Mouse (Mus musculus) ovary, adult 18-20 months (tissue): Measurements from ENCODE around the gene Atp6v0b.
A peak's percentile ranks its signal among the peaks of the same experiment; 100 is the strongest.

Experiments
- DNase-seq: peaks from one replicate; pipeline ENCODE4 v3.0.0; 2022; ENCODE audit warnings: low spot score, mixed read lengths

The Atp6v0b gene

GRCm38 (mm10) chr4:117871787-117872186 lies 15.3 kb downstream of the Atp6v0b start:
- no peak for DNase-seq

GRCm38 (mm10) chr4:117870437-117870836 lies 16.7 kb downstream of the Atp6v0b start:
- no peak for DNase-seq

- DNase-seq, result no peak
Measured at GRCm38 (mm10) chr4:117869317-117869716, 17.8 kb downstream of the Atp6v0b start.

GRCm38 (mm10) chr4:117867823-117868222 lies 19.3 kb downstream of the Atp6v0b start:
- no peak for DNase-seq

DNA sequence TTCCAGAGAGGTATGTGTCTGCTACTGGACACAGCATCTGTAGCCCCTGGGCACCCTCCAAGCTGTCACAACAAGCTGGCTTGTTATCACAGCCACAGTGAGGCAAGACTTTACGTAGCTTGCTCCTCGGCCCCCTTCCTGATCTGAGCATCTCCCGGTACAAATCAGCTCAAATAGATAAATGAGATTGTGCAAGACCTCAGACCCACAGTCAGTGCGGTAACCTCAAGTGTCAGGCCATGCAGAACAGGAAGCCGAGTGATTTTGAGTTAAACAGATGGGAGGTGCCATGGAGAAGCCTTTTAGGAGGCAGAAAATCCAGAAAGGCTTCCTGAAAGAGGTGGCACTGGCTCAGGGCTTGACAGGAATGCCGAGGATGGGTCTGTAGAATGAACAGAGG lies 20.1 kb downstream of the Atp6v0b start:
- DNase-seq, result no peak

- DNase-seq, result peak; percentile 87
Measured at GRCm38 (mm10) chr4:117866083-117866482, 21.1 kb downstream of the Atp6v0b start.

DNA sequence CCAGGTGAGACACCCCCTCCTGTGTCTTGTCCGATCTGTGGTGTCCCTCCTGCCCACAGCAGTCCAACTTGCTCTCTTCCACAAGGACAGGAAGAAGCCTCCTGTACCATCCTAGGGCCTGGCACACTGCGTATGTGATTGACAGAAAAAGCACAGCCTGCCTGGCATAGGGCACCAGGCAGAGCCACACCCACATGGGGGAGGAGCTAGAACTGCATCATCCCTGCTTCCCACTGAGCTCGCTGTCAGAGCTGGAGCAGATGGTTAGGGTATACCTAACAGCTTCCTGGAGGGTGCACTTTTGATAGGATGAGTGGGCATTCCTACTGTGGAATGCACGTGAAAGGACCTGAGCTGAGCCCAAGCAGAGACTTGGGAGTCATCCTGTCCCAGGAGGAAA lies 24.3 kb downstream of the Atp6v0b start:
- no peak for DNase-seq

GRCm38 (mm10) chr4:117860570-117860969 lies 26.6 kb downstream of the Atp6v0b start:
- no peak for DNase-seq

DNA sequence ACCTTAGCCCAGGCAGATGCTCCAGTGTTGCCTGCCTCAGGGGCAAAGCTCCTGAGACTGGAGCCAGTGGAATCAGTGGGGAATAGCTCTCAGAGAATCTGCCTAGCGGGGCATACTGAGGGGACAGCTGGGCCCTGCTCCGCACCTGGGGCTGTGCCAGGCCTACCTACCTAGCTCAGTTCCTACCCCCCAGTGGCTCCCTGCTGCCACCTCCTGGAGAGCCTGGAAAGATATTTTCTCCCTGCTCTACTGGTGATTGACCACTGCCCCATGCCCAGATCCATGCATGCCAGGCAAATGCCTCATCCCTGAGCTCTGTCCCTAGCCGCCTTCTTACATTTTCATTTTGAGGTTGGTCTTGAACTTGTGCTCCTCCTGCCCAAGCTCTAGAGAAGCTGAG lies 28.3 kb downstream of the Atp6v0b start:
- no peak for DNase-seq

DNA sequence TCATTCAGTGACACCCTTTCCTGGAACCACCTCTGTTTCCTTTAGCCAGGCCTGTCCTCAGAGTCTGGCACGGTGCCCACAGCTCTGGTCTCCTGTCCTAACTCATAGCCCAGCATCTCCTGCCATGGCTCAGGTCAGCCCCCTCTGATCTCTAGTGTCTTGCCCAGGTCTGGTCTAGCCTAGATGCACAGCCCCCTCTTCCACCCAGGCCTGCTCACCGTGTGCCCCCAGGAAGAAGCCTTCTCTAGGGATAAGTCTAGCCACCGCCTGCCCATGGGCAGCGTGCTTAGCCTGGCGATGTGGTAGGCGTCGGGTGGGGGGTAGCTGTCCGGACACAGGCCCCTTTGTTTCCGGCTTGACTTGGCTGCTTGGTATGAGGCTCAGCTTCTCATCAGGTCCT lies 32.0 kb downstream of the Atp6v0b start:
- no peak for DNase-seq

GRCm38 (mm10) chr4:117852152-117852868 lies 34.8 kb downstream of the Atp6v0b start:
- no peak for DNase-seq

- DNase-seq, result no peak
Measured at GRCm38 (mm10) chr4:117850871-117851270, 36.3 kb downstream of the Atp6v0b start.

DNA sequence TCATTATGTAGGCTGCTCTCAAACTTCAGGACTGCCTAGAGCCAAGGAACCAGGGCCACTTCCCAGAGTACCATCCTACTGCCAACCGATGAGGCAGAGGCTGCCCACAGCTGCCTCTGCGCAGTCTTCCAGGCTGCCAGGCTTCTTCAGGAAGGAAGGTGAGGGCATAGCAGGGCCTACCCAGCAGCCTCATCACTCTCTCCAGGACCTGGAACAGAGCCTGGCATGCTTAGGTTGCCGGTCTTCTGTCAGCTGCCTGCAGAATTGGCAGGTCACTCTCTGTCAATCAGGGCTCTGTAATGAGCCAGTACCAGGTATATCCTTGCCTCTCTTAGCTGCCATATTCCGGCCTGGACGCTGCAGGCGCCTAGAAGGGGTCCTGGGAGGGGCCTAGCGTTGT lies 37.0 kb downstream of the Atp6v0b start:
- no peak for DNase-seq

DNA sequence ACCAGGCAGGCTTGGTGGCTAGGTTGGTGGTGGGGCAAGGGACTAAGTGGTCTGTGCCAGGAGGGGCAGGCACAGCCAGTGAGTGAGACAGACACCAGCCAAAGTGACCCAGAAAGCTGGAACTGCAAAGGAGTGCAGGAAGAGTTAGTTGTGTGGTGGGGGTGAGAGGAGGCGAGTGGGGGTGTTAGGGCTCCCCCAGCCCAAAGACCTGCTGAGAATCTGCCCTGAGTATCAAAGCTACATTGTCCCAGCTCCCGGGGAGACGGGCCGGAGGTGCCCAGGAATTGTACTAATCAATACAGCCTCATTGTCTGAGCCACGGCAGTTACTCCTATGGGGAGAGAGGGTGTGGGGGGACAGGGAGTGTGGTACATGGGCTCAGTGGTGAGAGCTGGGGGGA lies 37.6 kb downstream of the Atp6v0b start:
- no peak for DNase-seq

DNA sequence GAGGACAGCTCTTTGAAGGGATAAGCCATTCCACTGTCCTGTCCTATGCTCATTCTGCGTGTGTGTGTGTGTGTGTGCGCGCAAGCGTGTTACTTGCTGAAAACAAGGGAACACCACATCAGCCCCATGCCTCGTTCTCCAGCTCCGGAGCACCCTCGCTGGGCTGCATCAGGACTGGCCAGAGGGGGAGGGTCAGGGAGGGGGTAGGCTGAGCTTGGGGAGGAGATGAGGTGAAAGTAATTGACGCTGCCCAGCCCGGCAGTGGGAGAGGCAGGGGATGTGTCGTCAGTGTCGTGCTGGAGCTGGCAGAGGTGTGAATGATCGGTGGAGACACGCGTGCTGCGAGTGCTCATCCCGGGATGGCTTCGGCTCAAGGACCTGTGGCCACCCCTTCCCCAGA lies 38.1 kb downstream of the Atp6v0b start:
- no peak for DNase-seq

GRCm38 (mm10) chr4:117847011-117847410 lies 40.1 kb downstream of the Atp6v0b start:
- no peak for DNase-seq

DNA sequence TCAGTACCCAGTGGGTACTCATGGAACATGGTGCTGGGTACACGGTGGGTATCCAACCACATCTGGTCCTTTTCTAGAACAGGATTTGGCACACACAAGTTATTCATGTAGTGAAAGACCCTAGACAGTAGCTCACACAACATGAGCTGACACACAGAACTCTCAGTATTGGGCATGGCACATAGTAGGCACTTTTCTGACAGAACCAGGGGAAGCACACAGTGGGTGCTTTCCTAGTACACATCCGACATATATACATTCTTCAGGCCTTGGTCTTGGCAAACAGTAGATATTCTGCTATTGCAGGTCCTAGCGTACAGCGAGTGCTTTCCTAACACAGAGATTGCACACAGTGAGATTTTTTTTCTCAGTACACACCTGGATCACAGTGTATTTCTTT lies 40.9 kb downstream of the Atp6v0b start:
- DNase-seq, result no peak

DNA sequence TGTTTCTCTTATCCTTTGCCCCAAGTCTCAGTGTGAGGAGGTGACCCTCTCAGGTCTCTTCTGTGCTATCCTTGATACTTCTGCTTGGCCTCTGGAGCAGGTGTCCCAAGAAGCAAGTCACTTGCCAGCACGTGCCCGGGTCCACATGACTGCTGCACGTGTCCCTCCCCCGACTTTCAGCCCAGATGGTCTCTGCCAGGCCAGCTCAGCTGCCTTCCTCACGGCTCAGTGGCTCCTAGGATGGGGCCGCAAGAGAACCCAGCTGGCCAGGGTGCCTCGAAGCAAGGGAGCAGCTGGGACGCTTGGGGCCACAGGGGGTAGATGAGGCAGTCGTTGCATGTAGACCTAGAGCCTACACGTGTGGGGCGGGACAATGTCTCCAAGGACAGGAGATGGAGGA lies 41.8 kb downstream of the Atp6v0b start:
- DNase-seq, result no peak

DNA sequence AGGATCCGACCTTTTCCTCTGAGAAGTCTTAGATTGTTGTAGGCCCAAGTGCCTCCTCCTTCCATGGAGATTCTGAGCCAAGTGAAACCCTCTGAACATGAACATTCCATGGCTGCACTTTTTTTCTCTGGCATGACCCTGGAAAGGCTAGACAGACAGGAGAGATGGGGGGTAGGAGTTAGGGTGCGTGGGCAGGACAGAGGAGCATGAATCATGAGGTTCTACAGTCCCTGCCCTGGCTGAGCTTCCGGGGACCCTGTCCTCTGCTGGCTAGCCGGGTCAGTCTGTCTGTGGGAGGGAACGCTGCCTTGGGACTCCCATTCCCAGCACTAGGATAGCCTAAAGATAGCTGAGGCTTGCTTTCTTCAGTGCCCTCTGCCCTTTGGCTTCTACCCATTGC lies 42.7 kb downstream of the Atp6v0b start:
- DNase-seq, result no peak

GRCm38 (mm10) chr4:117843101-117843500 lies 44.0 kb downstream of the Atp6v0b start:
- no peak for DNase-seq

GRCm38 (mm10) chr4:117841566-117841965 lies 45.6 kb downstream of the Atp6v0b start:
- no peak for DNase-seq

DNA sequence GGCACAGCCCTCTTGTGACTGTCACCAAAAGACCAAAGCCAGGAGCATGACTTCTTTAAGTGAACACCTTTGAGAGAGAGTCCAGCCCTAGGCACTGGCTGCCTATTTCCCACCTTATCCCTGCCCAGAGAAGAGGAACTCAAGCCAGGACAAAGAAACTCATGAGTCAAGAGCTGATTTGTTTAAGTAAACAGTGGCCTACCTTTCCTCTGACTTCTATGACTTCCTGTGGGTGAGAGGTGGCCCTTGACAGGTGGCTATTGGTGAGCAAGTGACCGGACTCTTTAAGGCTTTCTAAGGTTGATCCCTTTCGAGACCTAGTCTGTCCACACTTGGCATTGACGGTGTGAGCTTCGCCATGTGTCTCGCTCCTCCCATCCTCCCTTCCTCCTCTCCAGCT lies 46.3 kb downstream of the Atp6v0b start:
- no peak for DNase-seq

GRCm38 (mm10) chr4:117839366-117839765 lies 47.8 kb downstream of the Atp6v0b start:
- DNase-seq, result no peak

DNA sequence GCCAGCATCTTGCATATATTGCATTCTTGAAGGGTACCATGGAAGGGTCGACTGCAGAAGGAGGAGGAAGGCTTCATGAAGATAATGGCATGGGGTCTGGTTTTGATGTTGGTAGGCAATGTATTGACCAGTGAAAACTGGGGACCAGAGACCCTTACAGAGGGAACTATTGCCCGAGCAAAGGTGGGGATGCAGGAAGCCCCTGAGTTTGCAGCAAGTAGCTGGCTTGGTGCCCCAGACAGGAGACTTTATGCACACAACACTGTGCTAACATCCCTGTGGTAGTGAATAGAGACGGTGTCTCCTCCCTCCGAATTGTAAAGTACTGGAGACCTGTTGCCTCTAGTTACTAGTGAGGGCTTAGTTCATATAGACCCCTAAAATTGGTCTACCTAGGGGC lies 49.9 kb downstream of the Atp6v0b start:
- DNase-seq, result no peak
